Mouse (Mus musculus) CH12.LX (cell line): ENCODE results near the gene Apba2. TPM values are rescaled to one million over a fixed set of nuclear protein-coding genes. Genes with fewer than 3 reads are reported as not detected.

Experiments used
- DNase-seq: peaks from one replicate; pipeline ENCODE4 v3.0.0-alpha.2; 2013; ENCODE audit errors: extremely low read depth
- H3K27ac ChIP-seq: 2 replicates; pipeline ENCODE4 v1.5.1; 2012; ENCODE audit warnings: low read depth, mild to moderate bottlenecking, control low read depth, moderate library complexity; ENCODE audit not compliant: insufficient read depth
- H3K27me3 ChIP-seq: replicated peaks from 2 replicates; pipeline ENCODE3; 2012; ENCODE audit warnings: inconsistent platforms
- H3K36me3 ChIP-seq, 2 experiments: replicated peaks in 1 of 2; 2 replicates each; pipeline versions ENCODE3 to v1.6.1; 2012; ENCODE audit warnings: inconsistent platforms in 1 of 2, low read length in 1 of 2, mild to moderate bottlenecking in 1 of 2, mixed read lengths in 1 of 2, moderate library complexity in 1 of 2; ENCODE audit not compliant: control insufficient read depth in 1 of 2, insufficient read depth in 1 of 2
- H3K4me1 ChIP-seq, 2 experiments: 2 replicates each; pipeline ENCODE4 v1.6.1; 2012; ENCODE audit warnings: inconsistent platforms in 1 of 2, moderate library complexity in 1 of 2; ENCODE audit not compliant: insufficient read depth in 2 of 2, control insufficient read depth in 1 of 2
- H3K4me2 ChIP-seq: 2 replicates; pipeline ENCODE4 v1.6.1; 2012; ENCODE audit warnings: low read depth, mild to moderate bottlenecking, control low read depth; ENCODE audit not compliant: poor library complexity, insufficient read depth, severe bottlenecking
- H3K4me3 ChIP-seq, 3 experiments: fragments of 150-350 bp in 1 of 3; sonication (generic) in 1 of 3; replicated peaks in 1 of 3; 2 replicates each; pipeline versions ENCODE3 to v1.5.1; 2011 to 2012; ENCODE audit warnings: low read depth in 2 of 3, low read length in 2 of 3, mild to moderate bottlenecking in 2 of 3, moderate library complexity in 2 of 3, control low read depth in 1 of 3, improper control_type of control experiment in 1 of 3, inconsistent platforms in 1 of 3, mixed read lengths in 1 of 3; ENCODE audit not compliant: poor library complexity in 1 of 3
- H3K79me2 ChIP-seq: replicated peaks from 2 replicates; pipeline ENCODE4 v1.6.1; 2012; ENCODE audit warnings: mild to moderate bottlenecking, moderate library complexity; ENCODE audit not compliant: control insufficient read depth, poor library complexity, insufficient read depth, severe bottlenecking; ENCODE audit errors: extremely low read depth
- H3K9ac ChIP-seq: 2 replicates; pipeline ENCODE4 v1.6.1; 2012; ENCODE audit warnings: low read depth, mild to moderate bottlenecking, control low read depth, moderate library complexity; ENCODE audit not compliant: insufficient read depth
- H3K9me3 ChIP-seq: replicated peaks from 2 replicates; pipeline ENCODE3; 2012; ENCODE audit warnings: low read length, inconsistent platforms, mixed read lengths
- BHLHE40 ChIP-seq: IDR thresholded peaks from 2 replicates; pipeline ENCODE4 v1.6.1; 2011; ENCODE audit warnings: mild to moderate bottlenecking, low read depth, low read length, improper control_type of control experiment
- CHD2 ChIP-seq: IDR thresholded peaks from 2 replicates; pipeline ENCODE4 v1.6.1; 2011; ENCODE audit warnings: low read length, improper control_type of control experiment
- CTCF ChIP-seq, 2 experiments: IDR thresholded peaks in 1 of 2; conservative IDR thresholded peaks in 1 of 2; 2 replicates each; pipeline ENCODE4 v1.5.1; 2011 to 2012; ENCODE audit warnings: low read depth in 2 of 2, low read length in 2 of 2, improper control_type of control experiment in 1 of 2, inconsistent platforms in 1 of 2, mild to moderate bottlenecking in 1 of 2, moderate library complexity in 1 of 2
- E2F4 ChIP-seq: IDR thresholded peaks from 2 replicates; pipeline ENCODE4 v1.6.1; 2011; ENCODE audit warnings: low read depth, low read length, improper control_type of control experiment; ENCODE audit not compliant: insufficient replicate concordance
- ETS1 ChIP-seq: conservative IDR thresholded peaks from 2 replicates; pipeline ENCODE4 v1.6.1; 2012; ENCODE audit warnings: low read depth, mild to moderate bottlenecking, inconsistent platforms, low read length, improper control_type of control experiment, moderate library complexity
- JUN ChIP-seq: IDR thresholded peaks from 2 replicates; pipeline ENCODE4 v1.6.1; 2011; ENCODE audit warnings: low read depth, mild to moderate bottlenecking, low read length, improper control_type of control experiment, moderate library complexity; ENCODE audit not compliant: insufficient read depth
- KAT2A ChIP-seq: IDR thresholded peaks from 2 replicates; pipeline ENCODE4 v1.6.1; 2012; ENCODE audit warnings: low read length, improper control_type of control experiment, inconsistent platforms; ENCODE audit not compliant: insufficient replicate concordance
- MAFK ChIP-seq: IDR thresholded peaks from 2 replicates; pipeline ENCODE4 v1.6.1; 2011; ENCODE audit warnings: low read length, improper control_type of control experiment; ENCODE audit not compliant: insufficient replicate concordance
- MAZ ChIP-seq: IDR thresholded peaks from 2 replicates; pipeline ENCODE4 v1.6.1; 2012; ENCODE audit warnings: low read depth, mild to moderate bottlenecking, inconsistent platforms, low read length, improper control_type of control experiment, moderate library complexity
- MEF2A ChIP-seq: IDR thresholded peaks from 2 replicates; pipeline ENCODE4 v1.6.1; 2014; ENCODE audit warnings: low read depth, mild to moderate bottlenecking, inconsistent platforms, low read length, improper control_type of control experiment, borderline replicate concordance
- MXI1 ChIP-seq: IDR thresholded peaks from 2 replicates; pipeline ENCODE4 v1.6.1; 2011; ENCODE audit warnings: mild to moderate bottlenecking, low read depth, low read length, improper control_type of control experiment
- MYC ChIP-seq: IDR thresholded peaks from 2 replicates; pipeline ENCODE4 v1.6.1; 2011; ENCODE audit warnings: low read depth, mild to moderate bottlenecking, improper control_type of control experiment, low read length
- SIN3A ChIP-seq: IDR thresholded peaks from 2 replicates; pipeline ENCODE4 v1.6.1; 2012; ENCODE audit warnings: low read length, improper control_type of control experiment, inconsistent platforms
- SMC3 ChIP-seq: IDR thresholded peaks from 2 replicates; pipeline ENCODE4 v1.6.1; 2011; ENCODE audit warnings: low read depth, low read length, improper control_type of control experiment
- TBP ChIP-seq: conservative IDR thresholded peaks from 2 replicates; pipeline ENCODE4 v1.6.1; 2011; ENCODE audit warnings: low read depth, low read length, improper control_type of control experiment
- USF2 ChIP-seq: conservative IDR thresholded peaks from 2 replicates; pipeline ENCODE4 v1.6.1; 2011; ENCODE audit warnings: low read depth, low read length, improper control_type of control experiment
- ZC3H11A ChIP-seq: IDR thresholded peaks from 2 replicates; pipeline ENCODE4 v1.6.1; 2012; ENCODE audit warnings: low read depth, mild to moderate bottlenecking, inconsistent platforms, low read length, improper control_type of control experiment
- ZNF384 ChIP-seq: IDR thresholded peaks from 2 replicates; pipeline ENCODE4 v1.6.1; 2012; ENCODE audit warnings: low read depth, low read length, improper control_type of control experiment, inconsistent platforms
- dilution Hi-C: fragments of 300-500 bp; cut with MboI; formaldehyde crosslinking; loops from 2 replicates; pipeline ENCODE4 v1.14.3; 2020; ENCODE audit warnings: low sequenced_read_pairs; ENCODE audit not compliant: extremely low pct_unique_long_range_greater_than_20kb, extremely low pct_ligation_motif_present
- in situ Hi-C: fragments of 300-500 bp; cut with MboI; formaldehyde crosslinking; loops from 3 replicates; pipeline ENCODE4 v1.14.3; 2019; ENCODE audit warnings: low sequenced_read_pairs, low pct_ligation_motif_present, low pct_unique_long_range_greater_than_20kb, mixed read lengths
- polyA plus RNA-seq: library from polyadenylated mRNA; unstranded; fragments of >175 nt; gene quantifications from 2 replicates; pipeline ENCODE4 v1.2.1, GENCODE M21; 2012; ENCODE audit warnings: low read depth; ENCODE audit not compliant: insufficient read length
- total RNA-seq, 2 experiments: library from RNA; depleted of rRNA; stranded (reverse); fragments of 300-350 nt in 1 of 2; fragments of >200 nt in 1 of 2; gene quantifications; 2 replicates each; pipeline ENCODE4 v1.2.3; 2012 to 2014

Gene Apba2
- total and polyA plus RNA-seq, 3 experiments = 0.19 TPM; not detected in 2

DNA sequence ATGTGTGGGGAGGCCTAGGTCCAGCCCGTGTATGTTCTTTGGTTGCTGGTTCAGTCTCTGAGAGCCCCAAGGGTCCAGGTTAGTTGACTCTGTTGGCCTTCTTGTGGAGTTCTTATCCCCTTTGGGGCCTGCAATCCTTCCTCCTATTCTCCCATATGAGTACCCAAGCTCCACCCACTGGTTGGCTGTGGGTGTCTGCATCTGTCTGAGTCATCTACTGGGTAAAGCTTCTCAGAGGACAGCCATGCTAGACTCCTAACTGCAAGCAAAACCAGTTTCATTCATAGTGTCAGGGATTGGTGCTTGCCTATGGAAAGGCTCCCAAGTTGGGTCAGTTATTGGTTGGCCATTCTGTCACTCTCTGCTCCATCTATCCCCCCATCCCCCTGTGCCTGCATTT lies 29.8 kb downstream of the Apba2 start:
- Histone ChIP-seq H3K9ac (no peak overlapping the region), H3K4me3 (no peak overlapping the region), H3K27ac (no peak overlapping the region), H3K4me2 (no peak overlapping the region), H3K9me3 (no peaks in the 10 kb centered on the region), H3K36me3 (no peaks in the 10 kb centered on the region), H3K4me1 (no peaks in the 10 kb centered on the region), H3K79me2 (no peaks in the 10 kb centered on the region), H3K27me3 (peaks cover 11% of the 10 kb centered on the region)
- in situ Hi-C loops = loop anchor here (25.0 kb wide), 3 partner anchors 94 to 369 kb away; partner anchors contain the start of gene Trpm1
- TF ChIP-seq KAT2A = no peak
- TF ChIP-seq SIN3A = no peak
- no peak for TF ChIP-seq ZNF384
- TF ChIP-seq MAZ = no peak
- no peak for TF ChIP-seq MEF2A
- no peak for DNase-seq
- dilution Hi-C loops = no loop called here

DNA sequence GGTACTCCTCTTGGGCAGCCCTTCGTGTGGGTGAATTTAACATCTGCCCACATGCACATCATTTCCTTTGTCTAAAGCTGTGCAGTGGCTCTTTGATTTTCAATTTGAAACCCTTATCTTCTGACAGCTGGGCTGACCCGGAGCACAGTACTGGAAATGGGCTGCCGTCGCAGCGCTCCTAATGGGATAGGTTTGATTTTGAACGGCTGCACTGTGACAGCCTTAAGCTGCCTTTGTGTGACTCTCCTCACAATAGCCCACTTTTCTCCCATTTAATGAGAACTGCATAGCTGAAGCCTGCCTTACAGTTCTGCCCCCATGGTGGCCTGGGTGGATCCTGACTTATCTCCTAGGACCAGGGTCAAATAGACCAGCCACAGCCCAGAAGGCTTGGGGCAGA lies 31.9 kb downstream of the Apba2 start:
- H3K27ac ChIP-seq = no peak overlapping the region
- H3K9me3 ChIP-seq = no peaks in the 10 kb centered on the region
- TF ChIP-seq CTCF (conservative IDR thresholded peaks at IDR 0.05 in 1 of 2, IDR thresholded peaks at IDR 0.05 in 1 of 2; ENCODE audit: low read depth in 2 of 2, low read length in 2 of 2) (no peak), USF2 (no peak), ZC3H11A (no peak), JUN (no peak), KAT2A (no peak), ETS1 (no peak), E2F4 (no peak), MXI1 (no peak), MYC (no peak), MAFK (no peak), SMC3 (no peak), CHD2 (no peak), SIN3A (no peak), BHLHE40 (no peak), TBP (no peak)
- TF ChIP-seq, all 38 proteins: peak for 0
- Histone ChIP-seq H3K27me3 (peaks cover 17% of the 10 kb centered on the region), H3K4me2 (no peak overlapping the region), H3K4me3 (no peak overlapping the region), H3K4me1 (no peaks in the 10 kb centered on the region), H3K36me3 (no peaks in the 10 kb centered on the region), H3K9ac (no peak overlapping the region), H3K79me2 (no peaks in the 10 kb centered on the region)
- in situ Hi-C loops = loop anchor here (25.0 kb wide), 3 partner anchors 96 to 371 kb away; partner anchors contain the start of gene Trpm1
- dilution Hi-C loops = no loop called here
- DNase-seq = no peak
